Mouse (Mus musculus) heart, postnatal 0 days (tissue): ENCODE results near the gene Sirpa. TPM values are rescaled to one million over a fixed set of nuclear protein-coding genes. Genes with fewer than 3 reads are reported as not detected.

Experiments
- ATAC-seq: fragments of 200-750 bp; cut with Nextera tagmentation; 2 replicates; pipeline ENCODE4 v1.8.0; 2017; ENCODE audit warnings: low read depth, moderate number of reproducible peaks, moderate library complexity; ENCODE audit not compliant: insufficient read depth
- DNase-seq: peaks from one replicate; pipeline ENCODE4 v3.0.0-alpha.2; 2016; ENCODE audit warnings: low spot score
- H3K27ac ChIP-seq: fragments of 300-500 bp; sonication (generic); 2 replicates; pipeline ENCODE4 v1.5.1; 2014; ENCODE audit warnings: low read depth, mild to moderate bottlenecking
- H3K27me3 ChIP-seq: fragments of 300-500 bp; sonication (generic); 2 replicates; pipeline ENCODE4 v1.6.1; 2014; ENCODE audit warnings: low read length, mixed read lengths; ENCODE audit not compliant: control insufficient read depth, insufficient read depth
- H3K36me3 ChIP-seq: fragments of 300-500 bp; sonication (generic); replicated peaks from 2 replicates; pipeline ENCODE4 v1.6.1; 2014; ENCODE audit warnings: low read length, mixed read lengths; ENCODE audit not compliant: control insufficient read depth, insufficient read depth
- H3K4me1 ChIP-seq: fragments of 300-500 bp; sonication (generic); 2 replicates; pipeline ENCODE4 v1.6.1; 2014; ENCODE audit warnings: antibody characterized with exemption; ENCODE audit not compliant: control insufficient read depth, insufficient read depth
- H3K4me2 ChIP-seq: fragments of 300-500 bp; sonication (generic); 2 replicates; pipeline ENCODE4 v1.6.1; 2014; ENCODE audit warnings: low read depth, mild to moderate bottlenecking, low read length, moderate library complexity
- H3K4me3 ChIP-seq: fragments of 300-500 bp; sonication (generic); 2 replicates; pipeline ENCODE4 v1.5.1; 2014; ENCODE audit warnings: low read depth, low read length
- H3K9ac ChIP-seq: fragments of 300-500 bp; sonication (generic); replicated peaks from 2 replicates; pipeline ENCODE4 v1.6.1; 2014; ENCODE audit warnings: low read depth, low read length, mixed read lengths
- H3K9me3 ChIP-seq: fragments of 300-500 bp; sonication (generic); replicated peaks from 2 replicates; pipeline ENCODE4 v1.6.1; 2016; ENCODE audit warnings: low read length; ENCODE audit not compliant: control insufficient read depth
- CTCF ChIP-seq: IDR thresholded peaks from 2 replicates; pipeline ENCODE4 v1.5.1; 2016; ENCODE audit warnings: antibody characterized with exemption, control low read depth, low read depth
- EP300 ChIP-seq: IDR thresholded peaks from 2 replicates; pipeline ENCODE4 v1.6.1; 2016; ENCODE audit warnings: antibody characterized with exemption, low read depth
- WGBS: fragments of 180-500 bp; shearing (Covaris S2); extraction: QIAGEN DNeasy Blood & Tissue Kit; methylation state at CpG from one replicate; pipeline ENCODE4 v1.1.7; 2014; 5-methylcytosine and 5-hydroxymethylcytosine counted together
- polyA plus RNA-seq: library from polyadenylated mRNA; unstranded; fragments of >200 nt; fragmentation: Nextera tagmentation; extraction: Ambion mirVana; gene quantifications from 2 replicates; pipeline ENCODE4 v1.2.1, GENCODE M21; 2015
- total RNA-seq: library from RNA; depleted of rRNA; stranded (reverse); fragments of >200 nt; gene quantifications from 2 replicates; pipeline ENCODE4 v1.2.3, GENCODE M21; 2014; ENCODE audit warnings: low replicate concordance

The Sirpa gene
- total and polyA plus RNA-seq, 2 experiments from 2014 or later: 10.8 to 43.9 TPM

DNA sequence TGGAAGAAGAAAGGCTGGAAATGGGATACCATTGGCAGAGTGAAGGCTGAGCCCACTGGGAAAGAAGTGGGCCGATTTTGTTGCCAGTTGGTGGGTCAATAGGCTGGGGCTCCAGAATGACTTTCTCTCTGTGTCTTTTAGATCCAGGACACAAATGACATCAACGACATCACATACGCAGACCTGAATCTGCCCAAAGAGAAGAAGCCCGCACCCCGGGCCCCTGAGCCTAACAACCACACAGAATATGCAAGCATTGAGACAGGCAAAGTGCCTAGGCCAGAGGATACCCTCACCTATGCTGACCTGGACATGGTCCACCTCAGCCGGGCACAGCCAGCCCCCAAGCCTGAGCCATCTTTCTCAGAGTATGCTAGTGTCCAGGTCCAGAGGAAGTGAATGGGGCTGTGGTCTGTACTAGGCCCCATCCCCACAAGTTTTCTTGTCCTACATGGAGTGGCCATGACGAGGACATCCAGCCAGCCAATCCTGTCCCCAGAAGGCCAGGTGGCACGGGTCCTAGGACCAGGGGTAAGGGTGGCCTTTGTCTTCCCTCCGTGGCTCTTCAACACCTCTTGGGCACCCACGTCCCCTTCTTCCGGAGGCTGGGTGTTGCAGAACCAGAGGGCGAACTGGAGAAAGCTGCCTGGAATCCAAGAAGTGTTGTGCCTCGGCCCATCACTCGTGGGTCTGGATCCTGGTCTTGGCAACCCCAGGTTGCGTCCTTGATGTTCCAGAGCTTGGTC is 37.3 kb downstream of the Sirpa start:
- ATAC-seq: no peak
- H3K9me3 ChIP-seq: no peaks in the 10 kb centered on the region
- 91% methylated on average over 15 of the region's 15 CpGs for WGBS
- no peak for TF ChIP-seq EP300
- TF ChIP-seq CTCF: no peak
- no peak overlapping the region for H3K27ac ChIP-seq
- no peak overlapping the region for H3K4me3 ChIP-seq
- no peak for DNase-seq
- no peaks in the 10 kb centered on the region for H3K27me3 ChIP-seq
- no peak overlapping the region for H3K9ac ChIP-seq
- H3K4me2 ChIP-seq: no peak overlapping the region
- peaks cover 21% of the 10 kb centered on the region for H3K4me1 ChIP-seq
- peaks cover 11% of the 10 kb centered on the region for H3K36me3 ChIP-seq

DNA sequence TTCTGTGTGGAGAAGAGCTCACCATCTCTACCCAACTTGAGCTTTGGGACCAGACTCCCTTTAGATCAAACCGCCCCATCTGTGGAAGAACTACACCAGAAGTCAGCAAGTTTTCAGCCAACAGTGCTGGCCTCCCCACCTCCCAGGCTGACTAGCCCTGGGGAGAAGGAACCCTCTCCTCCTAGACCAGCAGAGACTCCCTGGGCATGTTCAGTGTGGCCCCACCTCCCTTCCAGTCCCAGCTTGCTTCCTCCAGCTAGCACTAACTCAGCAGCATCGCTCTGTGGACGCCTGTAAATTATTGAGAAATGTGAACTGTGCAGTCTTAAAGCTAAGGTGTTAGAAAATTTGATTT is 37.9 kb downstream of the Sirpa start:
- no peak for ATAC-seq
- 93% methylated on average over 3 of the region's 3 CpGs for WGBS
- Histone ChIP-seq H3K27ac (no peak overlapping the region), H3K4me3 (no peak overlapping the region), H3K27me3 (no peaks in the 10 kb centered on the region), H3K9ac (no peak overlapping the region), H3K36me3 (peaks cover 11% of the 10 kb centered on the region), H3K9me3 (no peaks in the 10 kb centered on the region), H3K4me1 (peaks cover 21% of the 10 kb centered on the region), H3K4me2 (no peak overlapping the region)
- TF ChIP-seq CTCF: no peak
- DNase-seq: no peak

- H3K27ac ChIP-seq: no peak overlapping the region
- H3K9ac ChIP-seq: no peak overlapping the region
- peaks cover 21% of the 10 kb centered on the region for H3K4me1 ChIP-seq
- H3K9me3 ChIP-seq: no peaks in the 10 kb centered on the region
- WGBS: 52% methylated on average over 7 of the region's 7 CpGs
- no peak overlapping the region for H3K4me3 ChIP-seq
- no peak for ATAC-seq
- no peak for DNase-seq
- TF ChIP-seq EP300 (no peak), CTCF (no peak)
- H3K4me2 ChIP-seq: no peak overlapping the region
- H3K36me3 ChIP-seq: peaks cover 11% of the 10 kb centered on the region
- no peaks in the 10 kb centered on the region for H3K27me3 ChIP-seq
Observed at GRCm38 (mm10) chr2:129630978-129631660, 38.5 kb downstream of the Sirpa start.

DNA sequence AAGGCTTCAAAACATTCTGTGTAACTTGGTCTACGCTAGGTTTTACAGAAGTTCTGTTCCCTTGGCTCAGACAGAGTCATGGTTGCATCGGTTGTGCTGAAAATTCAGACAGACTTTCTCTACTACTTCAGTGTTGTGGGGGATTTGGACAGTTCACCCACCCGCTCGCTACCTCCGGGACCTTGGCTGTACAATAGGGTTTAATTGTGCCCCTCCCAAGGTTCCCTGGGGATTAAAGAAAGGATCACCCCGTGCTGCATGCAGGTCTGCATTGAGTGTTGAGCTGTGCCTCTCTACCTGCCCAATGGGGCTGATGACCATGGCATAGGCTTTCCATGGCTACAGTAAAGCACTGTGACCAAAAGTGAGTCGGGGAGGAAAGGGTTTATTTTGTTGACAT is 39.7 kb downstream of the Sirpa start:
- Histone ChIP-seq H3K27me3 (no peaks in the 10 kb centered on the region), H3K27ac (no peak overlapping the region; the same call in 1 of the 2 replicates), H3K9ac (no peak overlapping the region), H3K4me2 (no peak overlapping the region), H3K4me3 (no peak overlapping the region), H3K4me1 (peaks cover 17% of the 10 kb centered on the region), H3K9me3 (no peaks in the 10 kb centered on the region), H3K36me3 (peaks cover 11% of the 10 kb centered on the region)
- WGBS: 92% methylated on average over 7 of the region's 7 CpGs
- TF ChIP-seq EP300 (no peak), CTCF (no peak)
- no peak for DNase-seq
- ATAC-seq: no peak

- Histone ChIP-seq H3K27ac (peak overlapping the region; percentile 54), H3K27me3 (no peaks in the 10 kb centered on the region)
- TF ChIP-seq CTCF (no peak), EP300 (no peak)
Observed at GRCm38 (mm10) chr2:129633077-129633732, 40.6 kb downstream of the Sirpa start.

More at GRCm38 (mm10) chr2:129633077-129633732, 40.6 kb downstream of the Sirpa start:
- 37% methylated on average over 9 of the region's 9 CpGs for WGBS
- ATAC-seq (peak; percentile 83), DNase-seq (peak; percentile 72)
- no peak overlapping the region for H3K9ac ChIP-seq
- H3K4me2 ChIP-seq: no peak overlapping the region
- peaks cover 14% of the 10 kb centered on the region for H3K4me1 ChIP-seq
- no peaks in the 10 kb centered on the region for H3K9me3 ChIP-seq
- no peak overlapping the region for H3K4me3 ChIP-seq
- peaks cover 11% of the 10 kb centered on the region for H3K36me3 ChIP-seq
